Mouse (Mus musculus): ENCODE data around the gene Gm867.

- TF ChIP-seq CTCF (IDR thresholded peaks at IDR 0.05; ENCODE audit: low read depth, low read length) (no peak), POLR2A (IDR thresholded peaks at IDR 0.05; ENCODE audit: borderline replicate concordance, low read depth, low read length) (no peak)
Measured at GRCm38 (mm10) chr10:75973846-75974245, 33.4 kb upstream of the Gm867 start.

Measured in bone marrow macrophage, adult 2 months (primary cell).